Mouse (Mus musculus) thymus, adult 18-20 months (tissue): ENCODE measurements at regions not wholly inside any gene's neighbourhood (a gene's known extent, or its start where the extent isn't known, plus 50 kb on each side); places are given as distances from the start of the nearest gene placed in this dataset.
"Not testable (repeated sequence)": the region's sequence is repeated elsewhere in the genome, so short reads cannot be mapped to it uniquely, and the experiment has no call there.

Experiments
- DNase-seq, 2 experiments: peaks; one replicate each; pipeline ENCODE4 v3.0.0; 2022; ENCODE audit warnings: mixed read lengths in 2 of 2

GRCm38 (mm10) chr1:13042326-13042725 lies 1628.4 kb downstream of the A830018L16Rik start:
- DNase-seq, result no peak

GRCm38 (mm10) chr1:13050140-13050775 lies 1636.4 kb downstream of the A830018L16Rik start:
- DNase-seq, result no peak

GRCm38 (mm10) chr1:13051433-13052066 lies 1637.6 kb downstream of the A830018L16Rik start:
- not testable (repeated sequence) for DNase-seq

GRCm38 (mm10) chr1:13052067-13052460 lies 1638.2 kb downstream of the A830018L16Rik start:
- peak in 1 of 2 experiments; percentile 7 for DNase-seq

GRCm38 (mm10) chr1:13057741-13058140 lies 1643.8 kb downstream of the A830018L16Rik start:
- DNase-seq, result no peak

- DNase-seq, result no peak
These were observed 1645.9 kb downstream of the A830018L16Rik start for GRCm38 (mm10) chr1:13059616-13060320.
